Mouse (Mus musculus) neural tube, embryonic 14.5 days (tissue): ENCODE results near the gene Tenm3. TPM values are rescaled to one million over a fixed set of nuclear protein-coding genes. Genes with fewer than 3 reads are reported as not detected.

Experiments
- ATAC-seq: fragments of 200-750 bp; cut with Nextera tagmentation; 2 replicates; pipeline ENCODE4 v1.8.0; 2017; ENCODE audit warnings: low read depth, mild to moderate bottlenecking, moderate TSS enrichment, moderate library complexity
- H3K27ac ChIP-seq: fragments of 300-500 bp; sonication (generic); 2 replicates; pipeline ENCODE4 v1.5.1; 2014; ENCODE audit warnings: low read depth, mild to moderate bottlenecking, control low read depth, low read length, moderate library complexity, mixed read lengths
- H3K27me3 ChIP-seq: fragments of 300-500 bp; sonication (generic); 2 replicates; pipeline ENCODE4 v1.6.1; 2014; ENCODE audit warnings: low read length; ENCODE audit not compliant: control insufficient read depth, insufficient read depth
- H3K36me3 ChIP-seq: fragments of 300-500 bp; sonication (generic); 2 replicates; pipeline ENCODE4 v1.6.1; 2014; ENCODE audit warnings: low read length, mixed read lengths; ENCODE audit not compliant: control insufficient read depth, insufficient read depth
- H3K4me1 ChIP-seq: fragments of 300-500 bp; sonication (generic); 2 replicates; pipeline ENCODE4 v1.6.1; 2014; ENCODE audit warnings: low read length; ENCODE audit not compliant: control insufficient read depth, insufficient read depth
- H3K4me2 ChIP-seq: fragments of 300-500 bp; sonication (generic); 2 replicates; pipeline ENCODE4 v1.6.1; 2014; ENCODE audit warnings: mild to moderate bottlenecking, low read depth, low read length, control low read depth
- H3K4me3 ChIP-seq: fragments of 300-500 bp; sonication (generic); 2 replicates; pipeline ENCODE4 v1.5.1; 2014; ENCODE audit warnings: low read depth, low read length, control low read depth, mixed read lengths
- H3K9ac ChIP-seq: fragments of 300-500 bp; sonication (generic); replicated peaks from 2 replicates; pipeline ENCODE4 v1.6.1; 2014; ENCODE audit warnings: low read depth, mild to moderate bottlenecking, control low read depth, low read length, mixed read lengths
- H3K9me3 ChIP-seq: fragments of 300-500 bp; sonication (generic); 2 replicates; pipeline ENCODE4 v1.6.1; 2016; ENCODE audit warnings: low read length; ENCODE audit not compliant: control insufficient read depth
- WGBS: fragments of 180-500 bp; shearing (Covaris S2); extraction: QIAGEN DNeasy Blood & Tissue Kit; methylation state at CpG from one replicate; pipeline ENCODE4 v1.1.7; 2014; 5-methylcytosine and 5-hydroxymethylcytosine counted together
- polyA plus RNA-seq: library from polyadenylated mRNA; unstranded; fragments of >200 nt; fragmentation: Nextera tagmentation; extraction: Ambion mirVana; gene quantifications from 2 replicates; pipeline ENCODE4 v1.2.1, GENCODE M21; 2014

The Tenm3 gene
- polyA plus RNA-seq, 1 experiment from 2014 or later, result 68.9 TPM

GRCm38 (mm10) chr8:48315605-48316004 lies 528.1 kb downstream of the Tenm3 start:
- H3K9me3 ChIP-seq, result no peaks in the 10 kb centered on the region
- H3K4me3 ChIP-seq, result no peak overlapping the region
- no peaks in the 10 kb centered on the region for H3K27me3 ChIP-seq
- no peaks in the 10 kb centered on the region for H3K36me3 ChIP-seq
- H3K27ac ChIP-seq, result no peak overlapping the region
- H3K9ac ChIP-seq, result no peak overlapping the region
- 81% methylated on average over 8 of the region's 8 CpGs for WGBS
- peaks cover 8% of the 10 kb centered on the region; the same call in 1 of the 2 replicates for H3K4me1 ChIP-seq
- H3K4me2 ChIP-seq, result no peak overlapping the region
- ATAC-seq, result no peak

- peak; percentile 71; the same call in 1 of the 2 replicates for ATAC-seq
- no peak overlapping the region for H3K9ac ChIP-seq
- H3K27me3 ChIP-seq, result no peaks in the 10 kb centered on the region
- 44% methylated on average over 5 of the region's 5 CpGs for WGBS
- H3K4me3 ChIP-seq, result no peak overlapping the region
- H3K27ac ChIP-seq, result no peak overlapping the region
- H3K4me2 ChIP-seq, result no peak overlapping the region
- H3K4me1 ChIP-seq, result peaks cover 17% of the 10 kb centered on the region
- no peaks in the 10 kb centered on the region for H3K36me3 ChIP-seq
- H3K9me3 ChIP-seq, result no peaks in the 10 kb centered on the region
Measured at GRCm38 (mm10) chr8:48313985-48314368, 529.8 kb downstream of the Tenm3 start.

DNA sequence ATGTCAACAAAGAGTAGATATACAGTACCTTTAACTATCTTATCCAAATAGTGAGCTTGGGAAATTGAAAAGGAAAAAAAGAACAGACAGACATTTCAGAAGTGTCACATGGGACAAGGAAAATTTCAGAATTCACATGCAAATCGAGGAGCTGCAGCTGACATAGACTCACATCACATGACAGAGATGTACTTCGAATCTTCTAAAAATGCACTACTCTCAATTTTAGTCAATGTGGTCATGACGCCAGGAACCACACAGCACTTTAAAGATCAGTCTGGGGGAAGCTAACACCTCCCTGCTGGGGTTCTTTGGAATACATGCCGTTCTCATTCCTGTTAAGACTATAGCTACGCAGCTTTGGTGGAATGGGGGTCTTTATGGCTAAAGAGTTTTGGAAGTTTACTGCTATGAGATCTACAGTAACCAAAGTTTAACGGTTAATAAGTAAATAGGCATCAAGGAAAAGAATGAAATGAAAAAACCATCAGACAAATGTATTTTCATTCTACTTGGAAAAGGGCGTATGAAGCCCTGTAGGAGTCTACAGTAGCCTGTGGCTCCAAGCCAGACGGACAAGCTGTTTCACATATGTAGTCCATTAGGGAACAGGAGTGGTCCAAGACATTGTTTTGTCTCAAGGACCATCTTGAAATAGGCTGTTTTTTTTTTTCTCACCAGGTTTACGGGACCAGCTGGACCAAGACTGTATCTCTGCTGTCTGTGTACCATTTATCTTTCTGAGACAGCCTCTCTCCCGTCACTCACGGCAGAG lies 530.4 kb downstream of the Tenm3 start:
- WGBS, result 67% methylated on average over 11 of the region's 11 CpGs
- Histone ChIP-seq H3K27me3 (no peaks in the 10 kb centered on the region), H3K27ac (no peak overlapping the region), H3K36me3 (no peaks in the 10 kb centered on the region), H3K9me3 (no peaks in the 10 kb centered on the region), H3K4me1 (peaks cover 17% of the 10 kb centered on the region), H3K4me3 (no peak overlapping the region), H3K9ac (no peak overlapping the region), H3K4me2 (no peak overlapping the region)
- ATAC-seq, result no peak

- Histone ChIP-seq H3K4me2 (no peak overlapping the region), H3K4me3 (no peak overlapping the region), H3K36me3 (no peaks in the 10 kb centered on the region), H3K27ac (no peak overlapping the region), H3K27me3 (no peaks in the 10 kb centered on the region), H3K9me3 (no peaks in the 10 kb centered on the region), H3K9ac (no peak overlapping the region), H3K4me1 (peaks cover 17% of the 10 kb centered on the region)
- 58% methylated on average over 3 of the region's 3 CpGs for WGBS
- ATAC-seq, result no peak
Measured at GRCm38 (mm10) chr8:48311706-48312105, 532.0 kb downstream of the Tenm3 start.

DNA sequence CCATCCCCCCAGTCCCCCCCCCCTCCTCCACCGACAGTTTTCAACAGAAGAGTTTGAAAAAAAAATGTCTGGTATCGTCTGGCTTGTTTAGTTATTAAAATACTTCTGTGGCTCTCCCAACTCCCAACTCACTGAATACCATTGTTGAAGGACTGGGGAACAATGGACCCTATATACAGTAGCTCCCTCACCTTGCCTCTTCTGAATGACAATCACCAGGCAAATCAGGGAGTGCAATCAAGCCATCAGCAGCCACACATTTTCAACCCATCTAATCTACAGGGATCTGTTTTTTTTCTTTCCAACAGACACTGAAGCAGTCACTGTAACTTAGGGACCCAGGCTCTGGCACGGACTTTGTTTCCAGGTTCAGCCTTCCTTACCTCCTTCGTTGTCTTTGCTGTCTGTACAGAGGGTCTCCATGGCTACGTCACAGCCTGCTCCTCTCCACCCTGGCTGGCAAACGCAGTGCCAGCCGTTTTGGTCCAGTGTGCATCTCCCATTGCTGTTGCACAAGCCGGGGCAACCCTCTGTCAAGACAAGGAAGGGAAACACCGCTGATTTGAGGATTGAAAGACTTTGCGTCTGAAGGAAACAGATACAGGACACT lies 533.4 kb downstream of the Tenm3 start:
- 0 out of 2 replicates have a peak overlapping the region, but pooled peaks have one; percentile 44 for H3K27ac ChIP-seq
- H3K4me1 ChIP-seq, result peaks cover 17% of the 10 kb centered on the region
- WGBS, result 32% methylated on average over 10 of the region's 10 CpGs
- H3K4me3 ChIP-seq, result no peak overlapping the region
- no peaks in the 10 kb centered on the region for H3K9me3 ChIP-seq
- no peak for ATAC-seq
- H3K4me2 ChIP-seq, result no peak overlapping the region
- no peak overlapping the region for H3K9ac ChIP-seq
- no peaks in the 10 kb centered on the region for H3K27me3 ChIP-seq
- no peaks in the 10 kb centered on the region for H3K36me3 ChIP-seq

GRCm38 (mm10) chr8:48309191-48309987 lies 534.4 kb downstream of the Tenm3 start:
- H3K4me3 ChIP-seq, result no peak overlapping the region
- no peaks in the 10 kb centered on the region for H3K9me3 ChIP-seq
- WGBS, result 54% methylated on average over 16 of the region's 16 CpGs
- no peak overlapping the region for H3K4me2 ChIP-seq
- H3K27ac ChIP-seq, result 0 out of 2 replicates have a peak overlapping the region, but pooled peaks have one; percentile 8
- no peaks in the 10 kb centered on the region for H3K27me3 ChIP-seq
- no peaks in the 10 kb centered on the region for H3K36me3 ChIP-seq
- no peak for ATAC-seq
- peaks cover 17% of the 10 kb centered on the region for H3K4me1 ChIP-seq
- H3K9ac ChIP-seq, result no peak overlapping the region

- no peak overlapping the region for H3K4me2 ChIP-seq
- no peak overlapping the region for H3K4me3 ChIP-seq
- H3K27me3 ChIP-seq, result no peaks in the 10 kb centered on the region
- 34% methylated on average over 7 of the region's 7 CpGs for WGBS
- no peak for ATAC-seq
- no peaks in the 10 kb centered on the region for H3K9me3 ChIP-seq
- no peak overlapping the region for H3K9ac ChIP-seq
- peaks cover 8% of the 10 kb centered on the region for H3K4me1 ChIP-seq
- H3K27ac ChIP-seq, result no peak overlapping the region
- no peaks in the 10 kb centered on the region; the same call in 1 of the 2 replicates for H3K36me3 ChIP-seq
Measured at GRCm38 (mm10) chr8:48304224-48304623, 539.5 kb downstream of the Tenm3 start.

- Histone ChIP-seq H3K27ac (0 out of 2 replicates have a peak overlapping the region, but pooled peaks have one; percentile 0), H3K4me3 (no peak overlapping the region)
Measured at GRCm38 (mm10) chr8:48300613-48301037, 543.1 kb downstream of the Tenm3 start.

More at GRCm38 (mm10) chr8:48300613-48301037, 543.1 kb downstream of the Tenm3 start:
- Histone ChIP-seq H3K9me3 (no peaks in the 10 kb centered on the region), H3K27me3 (no peaks in the 10 kb centered on the region), H3K4me2 (no peak overlapping the region), H3K4me1 (peaks cover 8% of the 10 kb centered on the region), H3K9ac (no peak overlapping the region), H3K36me3 (peaks cover 7% of the 10 kb centered on the region; the same call in 1 of the 2 replicates)
- 35% methylated on average over 12 of the region's 12 CpGs for WGBS
- peak; percentile 56; the same call in 1 of the 2 replicates for ATAC-seq
